Mouse (Mus musculus) megakaryocyte, embryonic 14.5 days (primary cell): ENCODE measurements around the gene Zbtb40. TPM values are rescaled to one million over a fixed set of nuclear protein-coding genes. Genes with fewer than 3 reads are reported as not detected.

ENCODE experiments used
- H3K27me3 ChIP-seq: replicated peaks from 2 replicates; pipeline ENCODE3; 2012; ENCODE audit warnings: inconsistent platforms
- H3K36me3 ChIP-seq: replicated peaks from 2 replicates; pipeline ENCODE3; 2012; ENCODE audit warnings: low read length, inconsistent platforms, mixed read lengths
- H3K4me1 ChIP-seq: 2 replicates; pipeline ENCODE4 v1.6.1; 2012; ENCODE audit warnings: inconsistent platforms
- H3K4me3 ChIP-seq: replicated peaks from 2 replicates; pipeline ENCODE3; 2012; ENCODE audit warnings: moderate library complexity, mild to moderate bottlenecking, inconsistent platforms
- H3K9me3 ChIP-seq: 2 replicates; pipeline ENCODE4 v1.6.1; 2012; ENCODE audit warnings: inconsistent platforms
- FLI1 ChIP-seq: IDR thresholded peaks from 2 replicates; pipeline ENCODE4 v1.6.1; 2012; ENCODE audit warnings: low read length, inconsistent platforms, mixed read lengths
- GATA1 ChIP-seq: IDR thresholded peaks from 3 replicates; pipeline ENCODE4 v1.6.1; 2012; ENCODE audit warnings: mixed read lengths, low read length, inconsistent platforms, borderline replicate concordance
- polyA plus RNA-seq: library from polyadenylated mRNA; stranded (reverse); fragments of >175 nt; gene quantifications from 2 replicates; pipeline ENCODE4 v1.2.3, GENCODE M21; 2012; ENCODE audit warnings: low replicate concordance; ENCODE audit not compliant: insufficient read depth

Zbtb40 gene
- polyA plus RNA-seq, 1 experiment = 1.6 TPM

GRCm38 (mm10) chr4:137065846-137066245 lies 17.2 kb upstream of the Zbtb40 start:
- TF ChIP-seq GATA1 (no peak), FLI1 (no peak)
- Histone ChIP-seq H3K4me3 (no peak overlapping the region), H3K27me3 (peaks cover 40% of the 10 kb centered on the region), H3K36me3 (no peaks in the 10 kb centered on the region), H3K4me1 (no peaks in the 10 kb centered on the region), H3K9me3 (no peaks in the 10 kb centered on the region)

GRCm38 (mm10) chr4:137054932-137055331 lies 6.3 kb upstream of the Zbtb40 start:
- no peak overlapping the region for H3K4me3 ChIP-seq
- no peaks in the 10 kb centered on the region for H3K36me3 ChIP-seq
- H3K27me3 ChIP-seq = peaks cover 67% of the 10 kb centered on the region
- TF ChIP-seq GATA1 (no peak), FLI1 (no peak)
- H3K4me1 ChIP-seq = no peaks in the 10 kb centered on the region; the same call in 1 of the 2 replicates
- peaks cover 9% of the 10 kb centered on the region for H3K9me3 ChIP-seq

- TF ChIP-seq GATA1 = no peak
- TF ChIP-seq FLI1 = no peak
- Histone ChIP-seq H3K9me3 (peaks cover 16% of the 10 kb centered on the region), H3K4me3 (no peak overlapping the region), H3K4me1 (peaks cover 4% of the 10 kb centered on the region), H3K36me3 (no peaks in the 10 kb centered on the region), H3K27me3 (peaks cover 65% of the 10 kb centered on the region)
Observed at GRCm38 (mm10) chr4:137053810-137054209, 5.2 kb upstream of the Zbtb40 start.

- peaks cover 11% of the 10 kb centered on the region for H3K4me1 ChIP-seq
- TF ChIP-seq GATA1 (no peak), FLI1 (no peak)
- no peaks in the 10 kb centered on the region for H3K36me3 ChIP-seq
Observed at GRCm38 (mm10) chr4:137047840-137048549, 606 bp downstream of the Zbtb40 start.

GRCm38 (mm10) chr4:137046110-137046509 lies 2.5 kb downstream of the Zbtb40 start:
- H3K4me3 ChIP-seq = no peak overlapping the region
- peaks cover 11% of the 10 kb centered on the region for H3K4me1 ChIP-seq
- peaks cover 14% of the 10 kb centered on the region for H3K27me3 ChIP-seq
- no peaks in the 10 kb centered on the region for H3K36me3 ChIP-seq
- TF ChIP-seq GATA1 (no peak), FLI1 (no peak)
- H3K9me3 ChIP-seq = peaks cover 17% of the 10 kb centered on the region

More at GRCm38 (mm10) chr4:137047840-137048549, 606 bp downstream of the Zbtb40 start:
- peaks cover 17% of the 10 kb centered on the region for H3K9me3 ChIP-seq
- H3K4me3 ChIP-seq = peak overlapping the region; percentile 95
- peaks cover 29% of the 10 kb centered on the region for H3K27me3 ChIP-seq

- TF ChIP-seq GATA1 (no peak), FLI1 (no peak)
Observed at GRCm38 (mm10) chr4:137044516-137044915, 4.1 kb downstream of the Zbtb40 start.

GRCm38 (mm10) chr4:137043799-137044198 lies 4.8 kb downstream of the Zbtb40 start:
- Histone ChIP-seq H3K4me1 (peaks cover 18% of the 10 kb centered on the region), H3K36me3 (peaks cover 7% of the 10 kb centered on the region), H3K4me3 (no peak overlapping the region), H3K9me3 (0 out of 2 replicates have a peak, but pooled peaks cover under 1% of the 10 kb centered on the region), H3K27me3 (no peaks in the 10 kb centered on the region)
- no peak for TF ChIP-seq FLI1
- TF ChIP-seq GATA1 = no peak

More at GRCm38 (mm10) chr4:137044516-137044915, 4.1 kb downstream of the Zbtb40 start:
- H3K9me3 ChIP-seq = peaks cover 5% of the 10 kb centered on the region; the same call in 1 of the 2 replicates
- no peak overlapping the region for H3K4me3 ChIP-seq
- H3K27me3 ChIP-seq = no peaks in the 10 kb centered on the region
- H3K36me3 ChIP-seq = peaks cover 7% of the 10 kb centered on the region
- H3K4me1 ChIP-seq = peaks cover 18% of the 10 kb centered on the region

GRCm38 (mm10) chr4:137042039-137042438 lies 6.6 kb downstream of the Zbtb40 start:
- TF ChIP-seq GATA1 (no peak), FLI1 (no peak)
- H3K4me1 ChIP-seq = peaks cover 15% of the 10 kb centered on the region; the same call in 1 of the 2 replicates
- no peaks in the 10 kb centered on the region for H3K9me3 ChIP-seq
- no peaks in the 10 kb centered on the region for H3K27me3 ChIP-seq
- H3K4me3 ChIP-seq = no peak overlapping the region
- H3K36me3 ChIP-seq = peaks cover 7% of the 10 kb centered on the region

- no peak for TF ChIP-seq FLI1
- TF ChIP-seq GATA1 = no peak
- peaks cover 20% of the 10 kb centered on the region for H3K4me1 ChIP-seq
- peaks cover 7% of the 10 kb centered on the region for H3K36me3 ChIP-seq
- H3K4me3 ChIP-seq = no peak overlapping the region
- no peaks in the 10 kb centered on the region for H3K27me3 ChIP-seq
- H3K9me3 ChIP-seq = no peaks in the 10 kb centered on the region
Observed at GRCm38 (mm10) chr4:137041161-137041621, 7.4 kb downstream of the Zbtb40 start.

GRCm38 (mm10) chr4:137039441-137039840 lies 9.2 kb downstream of the Zbtb40 start:
- Histone ChIP-seq H3K4me1 (peaks cover 28% of the 10 kb centered on the region), H3K9me3 (no peaks in the 10 kb centered on the region), H3K4me3 (no peak overlapping the region), H3K27me3 (no peaks in the 10 kb centered on the region), H3K36me3 (peaks cover 7% of the 10 kb centered on the region)
- TF ChIP-seq GATA1 = no peak
- no peak for TF ChIP-seq FLI1
